Mouse (Mus musculus): ENCODE measurements around the gene Wipf2. TPM values are rescaled to one million over a fixed set of nuclear protein-coding genes. Genes with fewer than 3 reads are reported as not detected.
"Not testable (repeated sequence)": the region's sequence is repeated elsewhere in the genome, so short reads cannot be mapped to it uniquely, and the experiment has no call there.

The Wipf2 gene
- total RNA-seq, 2 experiments from 2014 or later, result 6.1 to 6.6 TPM

- intact Hi-C loops (cut with DNase I), result no loop called here
- Histone ChIP-seq H3K27ac (peak overlapping the region; percentile 81), H3K4me3 (peak overlapping the region; percentile 62)
- TF ChIP-seq CTCF (IDR thresholded peaks at IDR 0.05), result no peak
- no peak for DNase-seq
These were observed 55.6 kb downstream of the Wipf2 start for GRCm38 (mm10) chr11:98919009-98919408.

- H3K4me3 ChIP-seq, H3K27ac ChIP-seq: not testable (repeated sequence)
- intact Hi-C loops (cut with DNase I), result loop anchor here (1.0 to 10.0 kb wide), 3 partner anchors 51 to 203 kb away; no protein-coding TSS in a partner anchor
- TF ChIP-seq CTCF (IDR thresholded peaks at IDR 0.05), result peak; percentile 56
- peak; percentile 70 for DNase-seq
These were observed 58.4 kb downstream of the Wipf2 start for GRCm38 (mm10) chr11:98921813-98922212.

- TF ChIP-seq CTCF (IDR thresholded peaks at IDR 0.05), result peak; percentile 86
- Histone ChIP-seq H3K4me3 (peak overlapping the region; percentile 42), H3K27ac (peak overlapping the region; percentile 51; the same call in 1 of the 2 replicates)
- intact Hi-C loops (cut with DNase I), result loop anchor here (1.0 to 10.0 kb wide), 3 partner anchors 51 to 202 kb away; no protein-coding TSS in a partner anchor
- DNase-seq, result peak; percentile 71
These were observed 58.9 kb downstream of the Wipf2 start for GRCm38 (mm10) chr11:98922307-98922706.

- not testable (repeated sequence) for H3K4me3 ChIP-seq
- DNase-seq, result peak; percentile 58
- H3K27ac ChIP-seq, result peak overlapping the region; percentile 51
- intact Hi-C loops (cut with DNase I), result loop anchor here (1.0 to 10.0 kb wide), 3 partner anchors 50 to 202 kb away; no protein-coding TSS in a partner anchor
These were observed 59.6 kb downstream of the Wipf2 start for GRCm38 (mm10) chr11:98922851-98923711.

GRCm38 (mm10) chr11:98924633-98925175 is 61.3 kb downstream of the Wipf2 start:
- intact Hi-C loops (cut with DNase I), result loop anchor here (10.0 kb wide), 2 partner anchors 110 to 200 kb away; no protein-coding TSS in a partner anchor
- Histone ChIP-seq H3K27ac (0 out of 2 replicates have a peak overlapping the region, but pooled peaks have one; percentile 10), H3K4me3 (no peak overlapping the region)
- no peak for TF ChIP-seq CTCF (IDR thresholded peaks at IDR 0.05)
- peak; percentile 22 for DNase-seq

GRCm38 (mm10) chr11:98925265-98925721 is 61.9 kb downstream of the Wipf2 start:
- DNase-seq, result peak; percentile 52
- intact Hi-C loops (cut with DNase I), result loop anchor here (10.0 kb wide), 2 partner anchors 110 to 200 kb away; no protein-coding TSS in a partner anchor

GRCm38 (mm10) chr11:98925868-98926311 is 62.5 kb downstream of the Wipf2 start:
- DNase-seq, result peak; percentile 31
- intact Hi-C loops (cut with DNase I), result loop anchor here (10.0 kb wide), 2 partner anchors 109 to 199 kb away; no protein-coding TSS in a partner anchor

More at GRCm38 (mm10) chr11:98925265-98925721, 61.9 kb downstream of the Wipf2 start:
- no peak for TF ChIP-seq CTCF (IDR thresholded peaks at IDR 0.05)
- H3K4me3 ChIP-seq, result no peak overlapping the region
- peak overlapping the region; percentile 49; the same call in 1 of the 2 replicates for H3K27ac ChIP-seq

GRCm38 (mm10) chr11:98926553-98926952 is 63.1 kb downstream of the Wipf2 start:
- TF ChIP-seq CTCF (IDR thresholded peaks at IDR 0.05), result no peak
- intact Hi-C loops (cut with DNase I), result loop anchor here (10.0 kb wide), 2 partner anchors 108 to 198 kb away; no protein-coding TSS in a partner anchor
- DNase-seq, result no peak
- H3K4me3 ChIP-seq, result no peak overlapping the region
- H3K27ac ChIP-seq, result no peak overlapping the region

More at GRCm38 (mm10) chr11:98925868-98926311, 62.5 kb downstream of the Wipf2 start:
- peak overlapping the region; percentile 49 for H3K27ac ChIP-seq
- TF ChIP-seq CTCF (IDR thresholded peaks at IDR 0.05), result no peak
- H3K4me3 ChIP-seq, result no peak overlapping the region

- H3K27ac ChIP-seq, result no peak within 1 kb of the TSS
- intact Hi-C loops (cut with DNase I), result loop anchor here (10.0 kb wide), 2 partner anchors 107 to 197 kb away; no protein-coding TSS in a partner anchor
These were observed 64.1 kb downstream of the Wipf2 start, which contains the start of gene Rara for GRCm38 (mm10) chr11:98927438-98928076. TSS of gene Rara (plus strand) at chr11:98927818.

GRCm38 (mm10) chr11:98928186-98928893 is 64.9 kb downstream of the Wipf2 start:
- Histone ChIP-seq H3K27ac (no peak overlapping the region), H3K4me3 (peak overlapping the region; percentile 29)
- no peak for TF ChIP-seq CTCF (IDR thresholded peaks at IDR 0.05)
- peak; percentile 14 for DNase-seq
- intact Hi-C loops (cut with DNase I), result loop anchor here (10.0 kb wide), 2 partner anchors 106 to 196 kb away; no protein-coding TSS in a partner anchor

More at GRCm38 (mm10) chr11:98927438-98928076, 64.1 kb downstream of the Wipf2 start, which contains the start of gene Rara:
- H3K4me3 ChIP-seq, result peak within 1 kb of the TSS; percentile 29
- peak; percentile 16 for DNase-seq
- TF ChIP-seq CTCF (IDR thresholded peaks at IDR 0.05), result no peak

GRCm38 (mm10) chr11:98929503-98929902 is 66.1 kb downstream of the Wipf2 start:
- intact Hi-C loops (cut with DNase I), result loop anchor here (10.0 kb wide), 2 partner anchors 105 to 195 kb away; no protein-coding TSS in a partner anchor
- peak; percentile 53 for DNase-seq
- Histone ChIP-seq H3K4me3 (no peak overlapping the region), H3K27ac (peak overlapping the region; percentile 87)
- no peak for TF ChIP-seq CTCF (IDR thresholded peaks at IDR 0.05)

Measured in gastrocnemius, adult 2 months (tissue).